Mouse (Mus musculus) cerebral cortex, adult 2 months (tissue): Measurements from ENCODE around the gene Slc45a2.

ENCODE experiments used
- WGBS: fragments of 180-500 bp; shearing (Covaris S2); methylation state at CpG from one replicate; pipeline ENCODE4 v1.1.7; 2018; 5-methylcytosine and 5-hydroxymethylcytosine counted together

Gene Slc45a2

DNA sequence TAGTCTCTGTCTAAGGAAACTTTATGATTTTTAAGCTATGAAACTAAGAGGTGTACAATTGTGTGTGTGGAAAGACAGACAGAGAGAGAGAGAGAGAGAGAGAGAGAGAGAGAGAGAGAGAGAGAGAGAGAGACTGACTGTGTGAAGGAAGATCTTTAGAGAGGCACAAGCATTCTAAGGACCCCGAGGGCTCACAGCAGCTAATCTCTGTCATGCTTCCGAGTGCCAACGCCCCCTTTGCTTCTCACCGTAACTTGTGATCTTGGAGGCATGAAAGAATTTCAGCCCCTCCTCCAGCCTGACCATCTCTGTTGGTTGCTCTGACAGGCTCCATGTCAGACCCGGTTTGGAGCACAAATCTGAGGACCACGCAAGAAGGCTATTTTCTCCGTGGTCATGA lies at the start of gene Slc45a2:
Slc45a2 (plus strand) TSS at position 301 of the 400 bp plus-strand sequence.
- WGBS, result 70% methylated on average over 7 of the region's 7 CpGs

DNA sequence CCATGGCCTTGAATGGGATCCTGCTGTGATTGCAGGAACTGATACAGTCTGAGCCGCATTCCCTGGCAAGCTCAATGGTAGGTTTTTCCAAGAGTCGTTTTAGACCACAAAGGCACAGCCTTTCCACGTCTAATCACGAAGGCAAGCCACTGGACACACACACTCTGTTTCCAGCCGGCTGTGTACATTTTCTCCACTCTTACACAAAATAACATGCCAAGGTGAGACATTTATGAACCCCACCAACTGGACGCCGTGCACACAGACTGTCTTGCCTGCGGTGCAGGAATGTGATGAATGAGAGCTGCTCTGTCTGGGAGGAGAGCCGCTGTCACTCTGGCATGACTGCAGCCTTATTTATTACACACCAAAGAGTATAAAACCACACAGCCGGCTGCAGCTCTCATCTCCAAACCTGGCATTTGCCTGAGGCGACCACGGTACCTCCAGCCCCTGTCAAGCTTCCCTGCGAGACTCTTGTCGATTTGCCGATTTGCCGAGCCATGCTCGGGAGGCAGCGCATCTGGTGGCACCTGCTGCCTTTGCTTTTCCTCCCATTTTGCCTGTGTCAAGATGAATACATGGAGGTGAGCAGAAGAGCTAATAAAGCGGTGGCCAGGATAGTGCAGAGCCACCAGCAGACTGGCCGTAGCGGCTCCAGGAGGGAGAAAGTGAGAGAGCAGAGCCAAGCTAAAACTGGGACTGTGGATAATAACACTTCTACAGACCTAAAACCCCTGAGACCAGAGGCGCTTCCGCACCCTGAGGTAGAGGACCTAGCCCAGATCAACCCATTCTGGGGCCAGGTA lies 48.4 kb upstream of the Slc45a2 start, which contains the start of gene C1qtnf3:
C1qtnf3 (plus strand) TSS at position 382 of the 809 bp plus-strand sequence.
- WGBS, result 79% methylated on average over 23 of the region's 23 CpGs

GRCm38 (mm10) chr15:10952760-10953305 lies 47.7 kb upstream of the Slc45a2 start:
- WGBS, result 67% methylated on average over 4 of the region's 4 CpGs

DNA sequence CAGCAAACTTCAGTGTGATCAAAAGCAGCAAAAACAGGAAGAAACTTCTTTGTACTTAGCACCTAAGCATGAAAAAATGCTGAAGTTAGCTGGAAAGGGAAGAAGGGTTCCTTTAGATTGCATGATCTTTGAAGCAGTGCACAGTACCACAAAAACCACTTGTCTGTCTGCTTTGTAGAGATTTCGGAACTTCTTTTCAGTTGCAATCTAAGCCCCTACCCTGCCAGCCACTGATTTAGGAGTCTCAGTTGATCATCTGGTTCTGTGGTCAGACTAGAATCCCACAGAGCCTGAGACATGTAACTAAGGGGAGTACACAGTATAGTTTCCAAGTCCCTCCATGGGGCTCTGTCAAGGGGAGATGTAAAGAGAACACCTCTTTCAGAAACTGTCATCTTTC lies 47.1 kb upstream of the Slc45a2 start:
- 61% methylated on average over 1 of the region's 1 CpGs for WGBS

GRCm38 (mm10) chr15:10954381-10955016 lies 46.0 kb upstream of the Slc45a2 start:
- 92% methylated on average over 6 of the region's 6 CpGs for WGBS

- WGBS, result 67% methylated on average over 5 of the region's 5 CpGs
Observed at GRCm38 (mm10) chr15:10955156-10955555, 45.4 kb upstream of the Slc45a2 start.

- WGBS, result 45% methylated on average over 3 of the region's 3 CpGs
Observed at GRCm38 (mm10) chr15:10956706-10957105, 43.8 kb upstream of the Slc45a2 start.

DNA sequence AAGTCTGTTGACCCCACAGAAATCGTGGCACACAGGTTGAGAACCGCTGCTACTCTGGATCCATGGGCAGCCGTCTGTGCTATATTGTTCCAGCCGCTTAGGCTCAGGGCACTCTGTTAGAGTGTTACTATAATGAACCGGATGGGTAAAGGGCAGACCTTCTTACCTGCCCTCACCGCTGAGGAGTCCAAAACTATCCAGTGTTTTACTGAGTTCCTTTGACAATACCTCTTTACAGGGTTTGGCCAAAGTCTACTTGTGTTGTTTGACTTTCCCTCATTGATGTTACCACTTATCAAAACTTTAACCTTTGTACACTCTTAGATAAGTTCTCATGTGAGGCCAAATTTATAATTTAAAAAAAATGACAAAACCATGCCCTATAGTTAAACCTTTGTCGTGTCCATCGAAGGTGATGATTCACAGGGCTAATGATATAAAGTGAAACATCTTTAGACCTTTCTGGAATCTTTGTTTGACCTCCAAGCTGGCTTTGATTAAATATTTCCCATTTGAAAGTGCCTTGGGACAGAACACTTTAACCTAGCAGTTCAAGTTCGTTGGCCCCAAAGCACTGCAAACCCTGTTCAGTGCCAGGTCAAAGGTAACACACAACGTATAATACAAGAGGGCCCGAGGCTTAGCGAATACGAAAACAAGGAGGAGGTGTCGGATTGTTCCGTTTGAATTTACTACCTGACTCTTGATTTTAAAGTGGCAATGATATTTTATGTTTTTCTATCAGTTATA lies 41.1 kb upstream of the Slc45a2 start:
- 92% methylated on average over 15 of the region's 15 CpGs for WGBS

DNA sequence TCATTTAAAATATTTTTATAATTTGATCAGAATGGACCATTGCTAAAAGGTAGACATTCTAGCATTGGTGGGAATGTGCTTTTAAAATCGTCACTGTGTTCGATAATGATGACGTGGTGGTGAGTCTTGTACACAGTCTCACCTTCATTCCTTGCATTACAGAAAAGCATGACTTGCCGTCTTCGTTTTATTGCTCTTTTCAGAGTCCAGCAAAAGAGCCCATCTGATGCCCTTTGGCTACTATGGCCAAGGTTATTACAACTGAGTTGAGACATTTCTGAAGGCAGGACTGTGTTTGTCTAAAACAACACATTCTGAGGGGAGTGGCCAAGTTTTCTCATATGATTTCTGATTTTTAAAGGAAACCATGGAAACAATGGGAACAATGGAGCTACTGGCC lies 40.3 kb upstream of the Slc45a2 start:
- WGBS, result 93% methylated on average over 5 of the region's 5 CpGs

- 91% methylated on average over 2 of the region's 2 CpGs for WGBS
Observed at GRCm38 (mm10) chr15:10962601-10963000, 37.9 kb upstream of the Slc45a2 start.

DNA sequence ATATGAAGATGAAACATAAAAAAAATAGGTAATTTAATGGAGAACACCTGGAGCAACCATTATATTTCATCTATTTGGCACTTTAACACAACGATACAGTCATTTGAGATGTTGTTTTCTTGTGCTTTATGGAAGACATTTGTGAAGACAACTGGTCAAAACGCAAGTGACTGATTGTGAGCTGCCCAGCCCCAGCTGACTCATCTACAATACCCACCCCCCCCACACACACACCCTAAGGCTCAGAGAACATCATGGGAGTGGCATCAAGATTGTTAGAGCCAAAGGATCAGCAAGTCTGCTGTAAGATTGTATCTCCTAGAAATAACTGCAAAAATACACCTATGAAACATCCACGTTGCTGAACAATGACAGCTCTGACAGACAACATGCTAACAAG lies 31.1 kb upstream of the Slc45a2 start:
- 70% methylated on average over 3 of the region's 3 CpGs for WGBS

- whole genome bisulfite sequencing, result 91% methylated on average over 5 of the region's 5 CpGs
Observed at GRCm38 (mm10) chr15:10970777-10971176, 29.7 kb upstream of the Slc45a2 start.

- WGBS, result 58% methylated on average over 2 of the region's 2 CpGs
Observed at GRCm38 (mm10) chr15:10980712-10981111, 19.8 kb upstream of the Slc45a2 start.

- under 1% methylated on average over 52 of the region's 52 CpGs for WGBS
Observed at GRCm38 (mm10) chr15:10981377-10982063, 19.0 kb upstream of the Slc45a2 start, which contains the start of gene Amacr. Gene Amacr (plus strand): TSS chr15:10981756.

DNA sequence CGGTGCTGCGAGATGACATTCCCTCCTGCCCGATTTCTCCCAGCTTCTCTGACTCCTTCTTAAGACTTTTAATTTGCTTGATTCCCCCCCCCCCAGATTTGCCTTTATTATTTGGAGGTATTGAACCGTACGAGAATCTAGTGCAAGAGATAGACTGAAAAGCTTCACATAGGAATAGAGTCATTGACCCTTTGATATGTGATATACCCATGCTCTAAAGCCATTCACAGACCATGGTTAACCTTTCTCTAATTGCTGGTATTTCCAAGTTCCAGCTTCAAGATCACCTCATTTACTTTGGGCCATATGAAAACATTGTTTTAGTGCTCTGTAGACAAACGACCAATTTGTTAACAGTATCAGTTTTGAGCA lies 18.5 kb upstream of the Slc45a2 start:
- WGBS, result 3% methylated on average over 6 of the region's 6 CpGs

DNA sequence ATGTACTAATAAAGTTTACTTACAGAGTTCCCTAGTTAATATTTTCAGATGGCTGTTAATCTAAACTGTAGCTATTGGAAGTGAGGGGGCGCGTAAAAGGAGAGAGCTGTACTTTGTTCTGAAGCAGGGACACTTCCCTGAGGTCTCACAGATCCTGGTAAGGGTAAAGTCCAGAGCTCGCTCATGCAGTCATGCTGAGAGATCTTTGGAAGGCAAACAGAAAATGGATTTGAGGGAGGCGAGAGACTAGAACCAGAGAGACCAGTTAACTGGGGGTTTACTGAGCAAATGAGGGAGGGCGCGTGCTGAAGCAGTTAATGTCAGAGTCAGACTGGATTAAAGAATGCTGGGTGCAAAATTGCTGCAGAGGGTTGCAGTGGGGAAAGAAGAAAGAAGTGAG lies 14.8 kb upstream of the Slc45a2 start:
- 94% methylated on average over 6 of the region's 6 CpGs for WGBS

DNA sequence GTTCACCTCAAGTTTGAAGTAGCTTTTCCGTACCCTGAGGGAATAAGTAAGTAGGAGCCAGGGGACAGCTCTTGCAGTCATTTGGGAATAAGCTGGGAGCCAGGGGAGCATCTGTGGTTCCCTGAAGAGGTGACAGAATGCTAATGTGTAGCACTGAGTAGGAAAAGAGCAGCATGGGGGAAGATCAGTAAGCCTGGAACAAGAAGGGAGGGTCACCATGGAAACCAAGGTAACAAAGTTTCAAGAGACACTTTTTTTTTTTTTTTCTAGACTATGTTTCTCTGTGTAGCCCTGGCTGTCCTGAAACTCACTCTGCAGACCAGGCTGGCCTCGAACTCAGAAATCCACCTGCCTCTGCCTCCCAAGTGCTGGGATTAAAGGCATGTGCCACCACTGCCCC lies 14.0 kb upstream of the Slc45a2 start:
- 74% methylated on average over 2 of the region's 2 CpGs for WGBS

DNA sequence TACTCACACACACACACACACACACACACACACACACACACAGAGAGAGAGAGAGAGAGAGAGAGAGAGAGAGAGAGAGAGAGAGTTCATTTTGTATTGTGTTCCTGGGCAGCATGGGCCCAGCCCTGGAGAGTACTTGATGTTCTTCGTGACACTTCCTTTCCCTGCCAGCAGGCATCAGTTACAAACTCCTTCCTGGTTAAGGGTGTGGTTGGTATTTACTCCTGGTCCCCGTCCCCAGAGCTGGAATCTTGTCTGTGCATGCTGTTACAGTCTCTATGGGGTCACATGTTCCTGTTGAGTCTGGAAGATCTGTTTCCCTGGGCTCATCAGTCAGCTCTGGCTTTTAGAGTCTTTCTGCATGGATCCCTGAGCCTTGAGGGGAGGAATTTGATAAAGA lies 10.1 kb upstream of the Slc45a2 start:
- WGBS, result 58% methylated on average over 2 of the region's 2 CpGs

DNA sequence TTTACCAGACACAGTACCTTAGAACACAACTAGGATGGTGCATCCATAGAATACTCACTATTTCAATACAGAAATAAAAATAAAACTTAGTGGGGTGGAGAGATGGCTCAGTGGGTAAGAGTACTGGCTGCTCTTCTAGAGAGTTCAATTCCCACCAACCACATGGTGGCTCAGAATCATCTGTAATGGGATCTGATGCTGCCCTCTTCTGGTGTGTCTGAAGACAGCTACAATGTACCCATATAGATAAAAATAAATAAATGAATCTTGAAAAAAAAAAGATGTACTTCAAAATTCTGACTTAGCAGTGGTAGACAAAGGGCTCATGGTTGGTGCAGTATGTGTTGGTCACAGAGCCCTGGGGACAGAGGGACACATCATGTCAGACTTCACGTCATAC lies 9.0 kb upstream of the Slc45a2 start:
- WGBS, result 93% methylated on average over 1 of the region's 1 CpGs

DNA sequence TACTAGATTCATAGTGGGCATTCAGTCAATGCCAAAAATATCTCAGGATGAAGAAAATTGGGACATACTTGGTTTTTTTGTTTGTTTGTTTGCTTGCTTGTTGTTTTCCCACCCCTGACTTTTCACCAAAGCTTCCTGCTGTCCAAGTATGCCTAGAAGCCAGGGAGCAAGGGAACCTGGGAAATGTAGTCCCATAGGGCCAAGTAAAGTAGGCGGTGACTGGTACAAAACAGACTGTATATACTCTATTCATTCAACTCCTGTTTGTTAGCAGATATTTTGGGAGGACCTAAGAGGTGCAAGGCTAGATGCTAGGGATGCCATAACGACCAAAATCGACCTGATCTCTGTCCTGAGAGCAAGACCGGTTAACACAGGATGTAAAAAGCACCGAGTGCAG lies 689 bp upstream of the Slc45a2 start:
- 50% methylated on average over 5 of the region's 5 CpGs for WGBS

DNA sequence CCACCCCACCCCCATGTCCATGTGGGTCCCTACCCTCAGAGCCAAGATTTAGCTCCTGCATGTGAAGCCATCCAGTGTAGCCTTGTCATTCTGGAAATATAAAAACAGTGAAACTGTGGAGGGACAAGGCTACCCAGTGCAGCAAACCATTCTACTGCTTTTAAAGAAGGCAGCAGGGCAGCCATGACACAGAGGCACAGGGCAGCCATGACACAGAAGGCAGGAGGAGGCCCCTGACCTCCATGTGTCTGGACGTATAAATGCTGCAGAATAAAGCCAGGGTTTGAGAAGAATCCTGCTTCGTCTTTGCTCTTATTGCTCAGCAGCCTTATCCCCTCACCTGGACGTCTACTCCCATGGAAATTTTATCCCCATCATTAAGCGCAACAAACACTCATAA lies 3.3 kb downstream of the Slc45a2 start:
- WGBS, result 94% methylated on average over 4 of the region's 4 CpGs

GRCm38 (mm10) chr15:11004646-11005045 lies 4.1 kb downstream of the Slc45a2 start:
- WGBS, result 90% methylated on average over 6 of the region's 6 CpGs
